Mouse (Mus musculus) megakaryocyte, adult 5-6 weeks (primary cell): ENCODE measurements around the gene Amer1. TPM values are rescaled to one million over a fixed set of nuclear protein-coding genes. Genes with fewer than 3 reads are reported as not detected.

Source experiments
- ATAC-seq: 2 replicates; pipeline ENCODE4 v1.8.0; 2016; ENCODE audit warnings: mild to moderate bottlenecking, inconsistent platforms; ENCODE audit not compliant: poor library complexity, severe bottlenecking
- total RNA-seq, 2 experiments: library from RNA; stranded (forward) in 1 of 2; stranded (reverse) in 1 of 2; fragments of 153-499, 151-499 nt in 1 of 2; fragments of 221-1000, 200-1000 nt in 1 of 2; gene quantifications; 2 replicates each; pipeline versions ENCODE4 v1.2.3 to v1.2.4; 2015 to 2017

Gene Amer1
- total RNA-seq (2015): 2.4 and 2.9 TPM in 2 replicates
- 3.2 and 3.4 TPM in 2 replicates for total RNA-seq (2017)

DNA sequence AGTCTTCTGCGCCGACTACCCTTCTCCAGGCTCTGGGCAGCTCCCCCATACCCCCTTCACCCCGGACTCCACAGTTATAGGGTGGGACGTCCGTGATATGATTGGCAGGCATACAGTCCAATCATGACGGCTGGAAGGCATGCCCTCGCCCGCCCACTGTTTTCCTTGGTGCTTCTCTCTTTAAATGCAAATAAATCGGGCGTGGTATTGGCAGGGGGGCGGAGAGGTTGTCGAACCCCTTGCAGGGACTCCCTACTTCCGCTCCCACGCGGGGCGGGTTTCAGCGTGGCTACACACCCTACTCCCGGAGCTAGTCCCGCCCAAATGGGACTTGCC, at the start of gene Amer1:
TSS of gene Amer1 (minus strand) at position 97 of the 336 bp plus-strand sequence.
- peak; percentile 91 for ATAC-seq

DNA sequence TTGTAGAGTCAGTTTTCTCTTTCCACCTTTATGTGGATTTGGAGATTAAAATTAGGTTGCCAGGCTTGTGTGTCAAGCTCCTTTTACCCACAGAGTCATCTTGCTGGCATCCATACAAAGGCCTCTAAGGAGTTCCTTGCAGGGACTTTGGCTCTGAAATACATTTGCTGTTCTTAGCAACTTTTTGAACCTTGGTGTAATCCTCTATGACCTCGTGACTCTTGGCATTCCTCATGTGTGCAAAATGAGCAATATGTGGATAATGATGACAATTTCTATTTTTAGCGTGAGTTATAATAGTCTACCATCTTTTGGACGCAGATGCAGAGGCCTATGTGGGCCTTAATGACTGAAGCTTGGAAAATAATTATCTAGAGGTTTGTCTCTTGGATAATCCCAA, 12.5 kb upstream of the Amer1 start:
- ATAC-seq: no peak

DNA sequence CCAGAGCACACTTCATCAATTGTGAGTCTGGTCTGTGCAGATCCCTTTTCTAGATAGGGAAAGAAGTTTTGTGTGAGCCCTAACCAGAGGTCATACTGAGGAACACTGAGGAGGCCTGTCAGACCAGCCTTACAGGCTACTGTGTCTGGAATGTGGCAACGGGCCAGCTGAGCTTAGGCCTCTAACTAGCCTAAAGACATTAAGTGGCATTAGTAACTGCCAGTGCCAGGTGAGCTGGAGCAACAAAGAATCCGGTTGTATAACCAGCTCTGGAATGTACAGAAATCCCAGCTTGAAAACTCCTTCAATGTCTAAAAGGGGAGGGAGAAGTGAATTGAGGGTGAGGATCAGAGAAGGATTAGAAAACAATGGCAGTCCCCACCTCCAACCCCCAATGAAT, 1.2 kb upstream of the Amer1 start:
- ATAC-seq: no peak

DNA sequence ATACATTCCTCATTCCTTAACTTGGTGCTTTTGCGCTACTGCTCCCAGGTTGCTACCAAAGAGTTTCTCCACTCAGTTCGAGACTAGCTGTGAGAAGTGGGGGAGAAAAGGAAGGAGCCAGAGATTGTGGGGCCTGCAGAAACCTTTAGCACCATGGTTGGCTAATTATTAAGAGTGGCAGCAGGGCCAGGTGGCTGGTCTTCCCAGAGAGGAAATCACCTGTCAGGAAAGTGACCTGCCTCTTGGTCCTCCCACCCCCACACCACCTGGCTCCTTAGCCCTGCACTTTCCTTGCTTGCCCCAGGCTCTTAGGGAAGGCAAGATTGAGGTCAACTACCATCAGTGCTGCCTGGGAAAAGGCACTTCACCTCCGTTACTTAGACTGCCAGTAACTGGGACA, 469 bp upstream of the Amer1 start:
- no peak for ATAC-seq

DNA sequence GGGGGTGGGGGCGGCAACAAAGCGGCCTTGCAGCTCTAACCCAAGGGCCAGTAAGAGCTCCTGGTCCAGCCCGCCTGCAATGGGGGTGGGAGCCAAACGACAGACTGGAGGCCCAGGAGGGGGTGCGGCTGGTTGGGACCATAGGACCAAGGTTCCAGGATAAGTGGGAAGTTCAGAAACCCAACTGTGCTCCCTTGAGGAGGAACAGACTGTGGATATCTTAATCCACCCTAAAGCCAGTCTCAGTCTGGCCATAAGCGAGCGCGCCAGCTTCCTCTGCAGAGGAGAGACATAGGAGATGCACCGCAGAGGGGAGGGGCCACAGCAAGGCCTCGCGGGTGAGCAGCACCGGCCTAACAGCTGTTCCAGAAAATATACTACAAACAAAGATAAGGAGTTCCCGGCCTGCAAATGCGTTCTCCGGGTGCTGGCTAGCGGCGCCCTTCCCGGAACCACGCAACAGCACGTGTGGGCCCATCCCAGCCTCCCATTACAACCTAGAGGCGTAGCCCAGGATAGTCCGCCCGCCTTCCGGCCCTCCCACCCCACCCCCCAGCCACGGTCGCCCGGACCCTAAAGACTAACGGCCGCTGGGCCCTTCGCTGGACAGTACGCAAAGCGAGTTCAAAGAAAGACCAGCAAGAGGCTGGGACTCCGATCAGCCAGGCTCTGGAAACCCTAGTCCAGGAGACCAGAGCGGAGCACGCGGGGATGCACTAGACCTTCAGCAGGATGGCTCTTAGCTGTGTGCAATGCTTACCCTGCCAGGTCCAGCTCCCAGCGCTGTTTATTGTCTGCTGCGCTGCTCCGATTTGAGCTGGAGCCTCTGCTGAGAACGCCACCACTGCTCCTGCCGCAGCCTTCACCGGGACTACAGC, 535 bp downstream of the Amer1 start:
- peak; percentile 69 for ATAC-seq

DNA sequence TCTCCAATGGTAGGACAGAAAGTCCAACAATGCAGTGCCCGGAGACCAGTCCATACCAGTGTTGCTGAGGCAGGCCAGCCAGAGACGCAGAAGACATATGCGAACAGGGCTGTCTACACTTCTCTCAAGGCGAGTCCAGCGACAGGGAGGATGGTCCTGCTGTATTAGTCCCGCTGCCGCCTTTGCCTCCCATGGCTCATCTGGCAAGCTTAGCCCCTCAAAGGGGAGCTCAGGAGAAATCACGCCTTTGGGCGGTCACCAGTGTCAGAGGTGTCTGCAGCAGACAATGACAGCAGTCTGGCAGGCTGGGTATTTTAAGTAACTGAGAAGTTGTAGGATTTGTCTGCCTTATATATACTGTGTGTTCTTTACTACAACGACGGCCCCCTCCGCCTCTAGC, 1.3 kb downstream of the Amer1 start:
- ATAC-seq: no peak

DNA sequence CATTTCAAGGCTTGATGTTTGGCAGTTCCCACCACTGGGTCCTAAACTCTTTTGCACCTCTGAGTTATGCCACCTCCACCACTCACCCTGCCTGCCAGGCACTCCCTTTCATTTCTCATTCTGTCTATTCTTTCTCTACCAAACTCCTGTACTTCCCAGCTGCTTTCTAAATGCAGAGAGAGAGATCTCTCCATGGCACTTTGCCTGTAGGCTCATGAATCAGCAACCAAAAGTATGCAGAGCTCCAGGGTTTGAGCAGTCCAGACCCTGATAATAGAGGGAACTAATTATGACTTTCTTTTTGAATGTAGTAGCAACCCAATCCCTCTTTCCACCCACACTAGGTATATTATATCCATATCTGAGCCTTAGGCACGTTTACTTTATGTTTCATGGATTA, 2.4 kb downstream of the Amer1 start:
- no peak for ATAC-seq

DNA sequence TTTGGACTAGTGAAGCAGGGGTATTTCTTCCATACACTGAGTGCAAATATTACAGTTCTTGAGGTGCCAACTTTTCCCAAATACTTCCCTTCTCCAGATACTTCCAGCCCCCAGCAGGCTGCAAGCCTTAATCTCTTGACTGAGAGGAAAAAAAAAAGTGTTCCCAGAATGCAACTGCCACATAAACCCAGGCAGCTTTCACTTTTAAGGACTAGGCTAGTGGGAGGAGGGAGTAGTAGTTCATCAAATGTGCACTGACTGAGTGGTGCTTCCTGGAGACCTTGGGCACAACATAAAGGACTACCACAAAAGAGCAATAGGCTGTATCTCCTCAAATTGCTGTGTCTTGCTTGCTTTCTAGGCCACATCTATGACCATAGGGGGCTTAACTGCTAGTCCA, 3.4 kb downstream of the Amer1 start:
- no peak for ATAC-seq

DNA sequence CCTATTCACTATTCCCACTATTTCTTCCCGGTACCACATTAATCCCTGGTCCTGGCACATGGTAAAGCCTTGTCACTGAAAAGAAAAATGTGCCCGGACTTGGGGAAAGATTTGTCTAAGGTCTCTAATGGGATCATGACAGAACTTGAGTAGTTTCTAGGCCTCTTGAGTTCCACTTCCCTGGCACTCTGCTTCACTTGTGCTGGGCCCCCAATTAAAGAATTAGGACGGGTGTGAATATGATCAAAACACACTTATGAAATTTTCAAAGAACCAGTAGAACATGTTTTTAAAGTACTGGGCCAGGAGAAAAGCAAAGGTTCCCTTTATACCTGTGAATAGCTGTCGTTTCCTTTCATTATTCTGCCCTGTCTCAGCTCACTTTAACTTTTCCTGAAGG, 6.2 kb downstream of the Amer1 start:
- ATAC-seq: no peak

DNA sequence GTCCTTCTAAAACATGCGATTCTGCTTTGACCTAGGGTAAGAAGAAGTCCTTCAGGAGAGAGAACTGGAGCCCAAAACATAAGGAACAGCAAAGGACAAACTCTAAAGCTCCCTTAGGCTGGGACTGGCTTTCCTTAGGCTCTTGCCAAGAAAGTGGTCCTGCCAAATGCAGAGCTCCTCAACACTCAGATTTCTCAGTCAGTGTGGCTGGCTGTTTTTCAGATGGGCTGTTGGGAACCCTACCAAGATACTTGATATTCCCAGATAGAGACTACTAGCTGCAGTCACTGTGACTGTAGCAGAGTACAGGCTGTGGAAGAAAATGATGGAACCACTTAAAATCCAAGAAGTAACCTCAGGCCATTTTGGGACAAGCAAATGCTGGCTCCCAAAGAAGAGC, 7.4 kb downstream of the Amer1 start:
- no peak for ATAC-seq

DNA sequence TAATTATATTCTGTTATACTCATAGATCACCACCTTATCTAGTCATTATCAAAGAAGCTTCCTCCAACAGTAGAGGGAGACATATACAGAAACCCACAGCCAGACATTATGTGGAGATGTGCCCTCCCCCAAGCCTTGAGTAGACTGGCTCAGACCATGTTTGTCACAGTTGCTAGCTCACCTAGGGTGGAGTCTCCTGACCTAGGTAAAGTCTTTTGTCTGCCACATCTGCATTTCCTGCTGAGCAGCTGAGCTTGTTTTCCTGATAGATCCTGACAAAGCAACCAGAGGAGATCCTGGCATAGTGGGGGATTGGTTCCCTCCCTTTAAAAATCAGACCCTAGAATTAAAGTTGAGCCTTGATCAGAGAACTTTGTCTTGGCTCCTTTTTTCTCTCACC, 71.6 kb downstream of the Amer1 start:
- ATAC-seq: no peak

Other genes starting within 250 kb of the Amer1 start
- 0.31 and 0.93 TPM in 2 replicates for gene Arhgef9, start 248.0 kb downstream of the Amer1 start, total RNA-seq (2015)
- gene Arhgef9, start 248.0 kb downstream of the Amer1 start, total RNA-seq (2017): 0.11 and 0.12 TPM in 2 replicates
- not detected in 2 replicates for gene Asb12, start 113.1 kb upstream of the Amer1 start, total RNA-seq (2015)
- gene Asb12, start 113.1 kb upstream of the Amer1 start, total RNA-seq (2017): not detected in 2 replicates
- gene Pfn5, start 113.2 kb upstream of the Amer1 start, total RNA-seq (2015): not detected in 2 replicates
- not detected in 2 replicates for gene Pfn5, start 113.2 kb upstream of the Amer1 start, total RNA-seq (2017)
- 2.7 and 3.5 TPM in 2 replicates for gene Zc4h2, start 213.6 kb upstream of the Amer1 start, total RNA-seq (2015)
- gene Zc4h2, start 213.6 kb upstream of the Amer1 start, total RNA-seq (2017): 1.2 and 2.5 TPM in 2 replicates